Mouse (Mus musculus) thymus, postnatal 36 days (tissue): ENCODE results near the gene Mterf4.
"Not testable (repeated sequence)": the region's sequence is repeated elsewhere in the genome, so short reads cannot be mapped to it uniquely, and the experiment has no call there.

Experiments
- DNase-seq, 2 experiments: peaks; one replicate each; pipeline ENCODE4 v3.0.0; 2022; ENCODE audit warnings: mixed read lengths in 2 of 2

The Mterf4 gene

DNA sequence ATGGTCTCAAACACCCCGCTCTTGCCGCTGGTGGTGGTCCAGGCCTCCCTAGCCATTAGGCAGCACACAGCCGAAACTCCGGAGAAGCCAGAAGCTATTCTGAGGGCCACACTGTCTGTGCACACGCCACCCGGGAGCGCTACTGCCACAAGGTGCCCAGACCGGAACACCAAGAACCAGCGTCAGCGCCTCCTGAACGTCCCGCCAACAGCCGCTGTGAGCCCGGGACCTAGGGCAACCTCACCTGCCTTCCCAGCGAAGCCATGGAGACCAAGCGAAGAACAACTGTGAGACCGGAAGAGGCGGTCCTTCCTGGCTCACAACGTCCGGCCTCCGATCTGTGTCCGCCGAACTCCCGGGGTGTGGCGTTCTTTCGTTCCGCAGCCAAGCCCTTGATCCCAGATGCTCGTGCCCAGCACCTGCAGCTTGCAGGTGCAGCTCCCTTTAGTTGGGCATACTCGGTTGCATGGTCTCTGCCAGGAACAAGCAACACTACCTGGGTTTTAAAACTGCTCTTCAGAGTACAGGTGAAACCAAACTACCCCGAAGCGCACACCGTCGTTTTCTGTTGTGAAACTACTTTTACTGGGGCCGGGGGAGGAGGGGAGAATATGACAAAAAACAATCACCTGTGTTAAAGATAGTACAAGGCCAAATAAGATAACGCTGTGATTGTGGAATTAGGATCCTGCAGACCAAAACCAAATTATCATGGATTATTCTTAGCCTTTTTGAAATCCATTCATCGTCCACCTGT is at the start of gene Mterf4:
Gene Mterf4 (minus strand): TSS at position 335 of the 757 bp plus-strand sequence.
- peak; percentile 77 to 78 for DNase-seq

DNA sequence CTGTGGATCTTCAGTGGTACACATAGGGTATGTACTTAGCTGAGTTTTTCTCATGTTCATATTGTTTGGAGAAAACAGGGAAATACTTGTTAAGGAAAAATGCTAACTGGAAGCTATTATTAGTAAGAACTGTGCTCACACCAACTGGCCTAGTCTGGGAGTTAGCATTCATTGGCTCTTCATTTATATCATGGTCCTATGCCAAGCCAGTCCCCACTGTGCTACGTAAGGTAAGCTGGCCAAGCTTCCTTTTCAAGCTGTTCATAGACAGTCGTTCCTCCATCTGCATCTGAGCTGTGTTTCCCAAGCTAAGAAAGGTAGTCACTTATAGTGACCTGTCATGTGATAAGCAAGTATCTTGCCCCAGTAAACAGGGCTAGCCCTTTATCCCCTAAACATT is 47.0 kb upstream of the Mterf4 start:
- no peak for DNase-seq

DNA sequence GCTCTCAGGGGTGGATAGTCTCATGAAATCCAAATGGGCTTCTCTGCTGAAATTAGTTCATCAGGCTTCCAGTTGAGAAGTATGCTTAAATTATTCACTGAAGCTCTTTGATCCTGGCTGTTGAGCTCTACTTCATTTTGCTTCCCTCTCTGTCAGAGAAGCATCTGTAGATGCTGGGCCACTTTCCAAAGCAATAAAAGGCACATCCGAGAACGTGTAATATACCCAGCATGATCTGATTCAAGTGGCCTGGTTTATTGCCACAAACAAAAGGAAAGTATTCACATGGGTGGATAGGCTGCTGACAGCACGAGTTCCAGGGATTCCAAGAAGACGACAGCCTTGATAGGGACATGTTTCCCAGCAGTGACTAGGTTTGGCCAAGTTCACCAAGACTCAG is 44.0 kb upstream of the Mterf4 start:
- no peak for DNase-seq

DNA sequence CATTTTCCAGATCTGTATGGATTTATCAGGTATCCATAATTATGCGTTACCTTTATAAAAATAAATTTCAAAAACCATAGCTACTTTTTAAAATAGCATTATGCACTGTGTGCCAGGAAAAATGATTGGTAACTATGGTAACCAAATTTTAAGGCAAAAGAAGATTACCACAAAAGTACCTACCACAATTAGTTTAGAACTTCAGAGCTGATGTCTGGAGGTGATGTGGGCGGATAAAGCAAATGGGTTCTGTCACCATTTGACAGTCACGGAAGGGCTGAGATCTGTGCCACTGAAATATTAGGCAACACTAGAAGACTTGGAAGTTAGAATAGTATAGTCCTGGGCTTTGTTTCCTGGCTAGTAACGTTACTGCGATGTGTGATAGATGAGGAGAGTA is 41.5 kb upstream of the Mterf4 start:
- DNase-seq = no peak

DNA sequence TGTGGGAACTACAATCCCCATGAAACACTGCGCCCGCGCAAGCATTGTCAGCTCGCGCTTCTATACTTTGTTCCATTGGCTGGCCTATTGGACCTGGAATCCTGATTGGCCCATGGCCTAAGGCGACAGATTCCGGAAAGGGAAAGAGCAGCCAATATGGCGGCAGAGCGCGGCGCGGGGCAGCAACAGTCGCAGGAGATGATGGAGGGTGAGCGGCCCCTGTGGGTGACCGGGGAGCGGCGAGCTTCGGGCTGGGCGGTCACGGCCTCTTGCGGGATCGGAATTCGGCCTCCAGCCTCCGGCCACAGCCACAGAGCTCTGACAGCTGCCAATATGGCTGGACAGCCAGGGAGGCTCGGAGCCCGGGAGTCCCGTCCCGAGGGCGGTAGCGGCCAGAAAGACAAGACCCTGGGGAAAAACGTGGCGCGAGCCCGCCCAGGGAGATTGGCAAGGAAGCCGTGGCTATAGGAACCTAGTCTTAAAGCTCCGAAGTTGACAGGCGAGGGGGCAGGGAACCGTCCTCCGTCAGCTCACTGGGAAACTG is 37.9 kb upstream of the Mterf4 start:
- DNase-seq = peak; percentile 88 to 92

DNA sequence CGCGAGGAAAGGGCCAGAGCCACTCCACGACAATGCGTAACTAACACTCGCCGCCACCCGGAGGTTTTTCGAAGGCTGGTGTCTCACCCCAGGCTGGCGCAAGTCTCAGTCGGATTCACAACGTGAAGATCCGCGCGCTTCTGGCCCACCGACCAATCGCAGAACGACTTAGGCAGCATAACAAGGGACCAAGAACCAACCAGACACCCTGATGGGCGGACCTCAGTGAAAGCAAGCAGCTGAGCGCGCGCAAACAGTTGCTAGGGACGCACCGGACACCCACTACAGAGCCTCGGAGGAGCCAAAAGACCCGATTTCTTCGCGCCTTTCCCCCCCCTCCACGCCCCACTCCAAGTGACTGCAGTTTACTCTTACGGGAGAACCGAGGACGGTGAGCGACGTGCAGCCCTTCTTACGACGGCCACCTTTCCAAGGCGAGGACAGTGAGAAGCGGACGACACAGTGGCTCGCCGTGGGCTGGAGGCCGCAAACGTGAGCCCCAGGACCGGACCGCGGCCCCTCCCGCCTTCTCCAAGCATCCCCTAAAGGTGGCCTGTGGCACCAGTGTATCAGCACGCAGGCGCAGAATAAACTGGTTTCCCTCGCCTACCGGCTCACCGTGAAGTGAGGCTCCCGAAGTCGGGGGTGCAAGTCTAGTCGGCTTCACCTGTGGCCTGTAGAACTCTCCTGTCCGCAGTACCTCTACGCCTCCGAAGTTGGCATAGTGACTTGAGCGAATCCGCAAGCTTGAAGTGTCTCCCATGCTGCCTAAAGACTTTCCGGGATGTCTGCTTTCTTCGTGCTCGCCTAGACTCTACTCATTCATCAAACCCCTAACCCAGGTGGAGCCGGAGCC is 37.2 kb upstream of the Mterf4 start, which contains the start of the genes Ppp1r7 and Pask:
Gene Ppp1r7 (plus strand): TSS at position 207 of the 856 bp plus-strand sequence.
Gene Pask (minus strand): TSS at position 835 of the 856 bp plus-strand sequence.
- DNase-seq = peak; percentile 87 to 93

DNA sequence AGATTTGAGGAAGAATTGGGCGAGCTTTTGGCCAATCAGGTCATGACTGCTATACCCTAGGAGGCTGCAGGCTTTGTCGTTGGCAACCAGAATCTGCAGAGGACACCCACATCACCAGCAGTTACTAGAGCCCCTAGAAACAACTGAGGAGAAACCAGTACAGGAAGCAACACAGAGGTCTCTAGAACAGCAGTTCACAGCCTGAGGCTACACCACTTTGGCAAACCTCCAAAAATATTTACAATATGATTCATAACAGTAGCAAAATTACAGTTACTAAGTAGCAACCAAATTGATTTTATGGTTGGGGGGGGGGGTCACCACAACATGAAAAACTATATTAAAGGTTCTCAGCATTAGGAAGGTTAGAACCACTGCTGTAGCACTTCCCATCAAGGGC is 28.9 kb upstream of the Mterf4 start:
- no peak for DNase-seq

DNA sequence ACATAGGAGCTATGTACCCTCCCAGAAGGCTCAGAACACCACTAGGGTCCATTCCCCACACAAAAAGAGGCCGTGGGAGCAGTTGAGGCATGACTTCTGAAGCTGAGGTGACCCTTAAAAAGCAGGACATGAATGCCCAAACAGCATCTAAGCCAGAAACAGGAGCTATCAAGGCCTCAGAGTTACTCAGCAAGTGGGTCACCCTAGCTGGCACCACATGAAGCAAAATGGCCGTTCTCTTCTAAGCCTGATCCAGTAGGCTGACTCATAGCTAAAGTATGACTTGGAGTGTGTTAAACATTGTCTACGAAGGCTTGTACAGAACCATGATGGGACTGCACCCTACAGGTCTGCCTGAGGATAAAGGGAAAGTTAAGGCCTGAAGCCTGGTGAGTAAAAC is 20.7 kb upstream of the Mterf4 start:
- DNase-seq = no peak

DNA sequence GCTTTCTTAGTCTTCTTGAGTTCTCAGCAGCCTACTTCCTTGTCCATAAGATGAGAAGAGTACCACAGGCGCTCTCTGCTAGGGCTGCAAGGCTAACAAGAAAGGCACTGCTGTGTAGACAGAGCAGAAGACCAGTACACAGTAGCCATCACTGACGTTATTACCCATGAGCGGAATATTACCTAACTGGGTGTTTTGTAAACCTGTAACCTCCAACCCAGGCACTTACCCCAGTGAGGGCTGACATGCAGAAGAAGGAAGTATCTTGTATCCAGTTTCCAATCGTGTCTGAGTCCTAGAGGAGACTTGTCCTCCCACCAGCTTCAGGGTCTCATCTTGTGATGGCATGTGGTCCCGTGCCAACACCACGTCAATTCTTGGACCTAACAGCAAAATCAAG is 18.3 kb upstream of the Mterf4 start:
- DNase-seq = no peak

DNA sequence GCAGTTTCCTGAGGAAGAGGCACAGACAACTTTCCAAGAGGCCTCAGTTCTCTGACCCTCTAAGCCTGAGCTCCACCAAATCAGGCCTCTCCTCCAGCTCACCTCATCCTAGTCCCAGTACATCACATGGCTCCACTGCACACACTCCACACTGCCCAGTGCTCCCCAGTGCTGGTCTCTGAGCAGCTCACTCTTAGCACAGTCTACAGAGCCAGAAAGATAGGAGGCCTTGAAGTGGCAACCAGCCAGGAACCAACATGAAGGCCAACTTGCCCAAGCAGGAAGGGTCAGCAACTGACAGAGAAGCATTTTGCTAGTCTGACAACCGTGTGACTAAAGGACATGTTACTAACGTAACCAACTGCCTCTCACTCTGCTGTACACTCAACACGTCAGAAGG is 5.1 kb downstream of the Mterf4 start:
- DNase-seq = no peak

DNA sequence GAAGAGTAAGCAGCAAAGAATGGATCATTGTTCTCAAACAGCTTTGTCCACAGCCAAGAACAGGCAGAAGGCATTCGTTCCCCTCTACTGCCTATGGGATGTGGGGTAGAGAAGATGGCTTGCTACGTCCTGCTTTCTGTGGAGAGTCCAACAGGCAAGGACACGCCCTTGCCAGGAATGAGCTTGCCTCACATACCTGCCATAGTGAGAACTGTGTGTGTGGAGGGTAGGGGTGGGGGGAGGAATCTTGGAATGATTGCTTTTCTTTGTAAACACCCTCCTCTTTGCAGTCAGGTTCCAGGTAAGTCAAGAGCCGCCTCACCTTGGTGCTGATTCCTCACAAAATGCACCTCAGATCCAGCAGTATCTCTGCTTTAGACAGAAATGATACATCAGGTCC is 5.9 kb downstream of the Mterf4 start:
- DNase-seq = no peak

DNA sequence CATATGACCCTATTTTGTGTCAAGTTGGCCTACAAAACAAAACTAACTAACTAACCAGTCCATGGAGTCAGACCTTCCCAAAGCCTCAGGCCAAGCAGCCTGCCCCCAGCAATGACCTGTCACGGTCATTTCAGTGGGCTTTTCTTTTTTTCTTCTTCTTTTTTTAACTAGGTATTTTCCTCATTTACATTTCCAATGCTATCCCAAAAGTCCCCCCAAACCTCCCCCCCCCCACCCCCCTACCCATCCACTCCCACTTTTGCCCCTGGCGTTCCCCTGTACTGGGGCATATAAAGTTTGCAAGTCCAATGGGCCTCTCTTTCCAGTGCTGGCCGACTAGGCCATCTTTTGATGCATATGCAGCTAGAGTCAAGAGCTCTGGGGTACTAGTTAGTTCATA is 11.2 kb downstream of the Mterf4 start:
- DNase-seq = not testable (repeated sequence)

DNA sequence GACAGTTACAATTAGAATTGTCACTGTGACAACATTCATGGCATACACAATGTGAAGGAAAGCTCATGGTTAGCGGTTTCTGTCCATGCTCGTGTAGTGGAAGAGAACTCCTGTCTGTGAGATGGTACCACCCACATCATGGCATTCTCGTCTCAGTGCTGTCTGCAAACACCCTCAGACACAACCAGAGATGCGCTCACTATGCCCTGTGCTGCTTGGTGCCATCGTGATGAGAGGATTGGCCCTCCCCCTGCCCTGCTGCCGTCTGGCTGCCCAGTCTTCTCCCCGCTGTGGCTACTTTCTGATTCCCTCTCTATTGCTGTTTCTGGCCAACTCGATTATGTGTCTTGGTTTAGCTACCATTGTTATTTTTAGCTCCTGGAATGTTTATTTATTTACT is 13.7 kb downstream of the Mterf4 start:
- no peak for DNase-seq

DNA sequence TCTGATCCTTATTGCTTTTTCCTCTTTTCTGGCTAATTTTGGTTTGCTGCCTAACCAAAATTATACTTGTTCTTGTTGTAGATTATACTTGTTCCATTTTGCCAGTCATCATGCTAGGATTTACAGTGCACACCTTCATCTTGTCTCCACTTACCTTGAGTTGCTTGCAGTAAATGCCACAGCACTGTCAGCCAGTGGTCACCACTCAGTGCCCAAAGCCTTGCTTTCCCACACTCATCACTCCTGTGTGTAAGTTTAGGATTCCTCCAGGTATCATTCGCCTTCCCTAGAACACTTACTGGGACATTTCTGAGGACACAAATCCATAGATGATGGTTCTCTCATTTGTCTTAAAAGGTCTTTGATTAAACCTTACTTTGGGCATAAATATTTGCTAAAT is 14.1 kb downstream of the Mterf4 start:
- DNase-seq = no peak

DNA sequence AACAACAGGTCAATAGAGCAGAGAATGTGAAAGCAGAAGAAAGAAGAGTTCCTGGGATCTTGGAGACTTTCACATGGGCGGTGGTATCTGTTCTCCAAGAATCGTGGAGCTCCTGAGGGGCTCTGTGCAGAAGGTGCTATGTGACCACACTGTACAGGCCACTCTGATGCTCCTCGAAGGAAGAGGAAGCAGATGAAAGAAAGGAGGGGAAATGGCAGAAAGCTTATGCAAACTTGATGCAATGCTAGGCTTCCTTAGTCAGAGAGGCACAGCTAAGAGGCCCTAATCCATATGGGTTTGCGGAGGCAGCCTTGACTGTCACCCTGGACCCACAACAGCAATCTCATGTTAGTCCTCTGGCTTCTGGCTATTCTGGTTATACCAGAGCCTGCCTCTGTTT is 14.8 kb downstream of the Mterf4 start:
- DNase-seq = no peak

DNA sequence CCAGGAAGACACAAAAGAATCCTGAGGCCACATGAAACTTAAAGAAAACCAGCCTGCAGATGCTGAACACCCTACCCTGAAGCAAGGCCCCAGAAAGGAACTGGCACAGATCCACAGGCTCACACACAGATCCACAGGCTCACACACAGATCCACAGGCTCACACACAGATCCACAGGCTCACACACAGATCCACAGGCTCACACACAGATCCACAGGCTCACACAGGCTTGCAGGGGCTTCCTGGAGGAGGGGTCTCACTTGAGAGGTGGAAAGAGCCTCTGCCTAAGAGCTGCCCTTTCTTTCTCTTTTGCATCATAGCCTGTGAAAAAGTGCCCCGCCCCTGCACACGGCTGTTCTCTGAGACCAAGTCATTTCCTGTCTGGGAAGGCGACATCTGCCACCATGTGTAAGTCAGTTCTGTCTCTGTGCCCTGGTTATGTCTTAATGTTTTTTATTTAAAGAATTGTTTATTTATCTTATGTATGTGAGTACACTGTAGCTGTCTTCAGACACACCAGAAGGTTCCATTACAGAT is 16.0 kb downstream of the Mterf4 start:
- peak in 1 of 2 experiments; percentile 8 for DNase-seq

DNA sequence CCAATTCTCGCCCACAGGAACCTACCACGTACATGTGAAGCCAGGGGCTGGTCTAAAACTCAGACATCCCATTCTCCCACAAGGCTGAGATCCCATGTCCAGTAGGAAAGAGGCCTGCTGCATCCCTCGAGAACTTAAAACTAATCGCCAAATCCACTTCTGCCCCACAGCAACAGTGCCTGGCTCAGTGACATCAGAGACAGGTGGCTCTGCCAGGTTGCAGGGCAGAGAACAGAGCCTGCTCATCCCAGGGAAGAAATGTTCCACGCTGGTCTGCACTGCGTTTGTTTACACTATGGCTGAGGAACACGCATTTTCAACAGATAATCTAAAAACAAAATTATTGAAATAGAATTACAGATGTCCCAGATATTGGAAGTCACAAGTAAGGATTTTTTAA is 28.7 kb downstream of the Mterf4 start:
- DNase-seq = no peak

DNA sequence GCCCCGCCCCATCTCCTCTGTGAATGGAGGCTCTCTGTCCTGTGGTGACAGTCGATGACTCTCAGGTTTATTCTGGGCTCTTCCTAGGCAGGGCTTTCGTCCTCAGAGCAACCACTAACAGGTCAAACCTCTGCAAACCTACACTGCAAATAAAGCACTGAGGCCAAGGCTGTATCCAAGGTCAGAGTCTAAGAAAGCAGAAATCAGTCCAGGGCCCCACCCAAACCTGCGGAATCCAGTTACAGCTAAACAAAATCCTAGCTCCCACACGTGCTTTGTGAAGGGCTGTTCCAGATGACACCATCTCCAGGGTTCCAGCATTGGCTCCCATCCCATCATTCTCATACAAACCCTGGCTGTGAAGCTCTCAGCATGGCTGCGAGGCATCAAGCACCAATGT is 30.2 kb downstream of the Mterf4 start:
- no peak for DNase-seq

DNA sequence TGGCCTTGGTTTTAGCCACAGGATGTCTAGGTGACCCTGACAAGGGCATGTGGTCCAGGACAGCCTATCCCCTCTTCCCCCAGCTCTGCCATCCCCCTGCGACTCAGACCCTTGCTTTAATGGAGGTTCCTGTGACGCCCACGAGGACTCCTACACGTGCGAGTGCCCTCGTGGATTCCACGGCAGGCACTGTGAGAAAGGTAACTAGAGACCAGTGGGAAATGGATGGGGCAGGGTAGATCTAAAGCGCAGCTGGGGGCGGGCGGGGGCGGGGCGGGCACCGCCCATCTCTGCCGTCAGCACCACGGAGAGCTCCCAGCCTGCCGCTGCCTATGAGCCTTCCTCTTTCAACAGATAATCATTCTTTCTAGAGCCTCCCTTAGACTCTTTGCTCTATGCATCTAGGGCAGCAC is 33.3 kb downstream of the Mterf4 start:
- DNase-seq = peak; percentile 42 to 44

DNA sequence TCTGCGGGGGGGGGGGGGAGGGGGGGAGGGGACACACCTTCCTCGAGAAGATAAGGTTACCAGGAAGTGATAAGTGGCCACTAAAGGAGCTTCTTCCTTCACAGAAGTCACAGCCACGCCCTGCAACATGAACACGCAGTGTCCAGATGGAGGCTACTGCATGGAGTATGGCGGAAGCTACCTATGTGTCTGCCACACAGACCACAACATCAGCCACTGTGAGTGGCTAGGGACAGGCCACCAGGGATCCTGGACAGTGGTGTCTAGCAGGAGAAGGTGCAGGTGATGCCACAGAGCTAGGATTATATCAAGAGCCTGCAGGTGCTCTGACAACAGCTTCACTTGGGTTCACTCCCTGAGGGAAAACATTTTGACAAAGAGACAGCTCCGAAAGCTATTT is 34.0 kb downstream of the Mterf4 start:
- no peak for DNase-seq

DNA sequence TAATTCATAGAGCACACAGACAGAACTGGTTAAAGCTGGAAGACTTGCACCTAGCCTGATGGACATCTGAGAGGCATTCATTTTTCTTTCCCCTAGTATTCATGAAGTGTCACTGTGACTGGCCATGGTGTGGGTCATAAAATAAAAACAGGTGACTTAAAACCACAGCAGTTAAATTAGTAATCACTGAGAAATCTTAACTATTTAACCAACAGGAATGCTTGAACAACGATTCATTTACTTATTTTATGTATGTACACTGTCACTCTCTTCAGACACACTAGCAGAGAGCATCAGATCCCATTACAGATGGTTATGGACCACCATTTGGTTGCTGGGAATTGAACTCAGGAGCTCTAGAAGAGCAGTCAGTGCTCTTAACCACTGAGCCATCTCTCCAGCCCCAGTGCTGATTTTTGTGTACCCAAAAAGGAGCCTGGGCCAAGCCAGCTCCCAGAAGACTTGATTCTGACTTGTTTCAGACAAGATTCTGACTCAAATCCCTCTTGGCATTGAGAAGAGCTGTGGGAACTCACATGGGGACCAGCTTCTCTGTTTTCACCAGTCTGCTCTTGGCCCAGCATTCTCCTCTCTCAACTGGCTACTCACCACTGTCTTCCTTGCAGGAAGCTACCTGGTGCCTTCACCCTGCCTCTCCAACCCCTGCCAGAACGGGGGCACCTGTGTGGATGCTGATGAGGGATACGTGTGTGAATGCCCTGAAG is 35.0 kb downstream of the Mterf4 start:
- no peak for DNase-seq

DNA sequence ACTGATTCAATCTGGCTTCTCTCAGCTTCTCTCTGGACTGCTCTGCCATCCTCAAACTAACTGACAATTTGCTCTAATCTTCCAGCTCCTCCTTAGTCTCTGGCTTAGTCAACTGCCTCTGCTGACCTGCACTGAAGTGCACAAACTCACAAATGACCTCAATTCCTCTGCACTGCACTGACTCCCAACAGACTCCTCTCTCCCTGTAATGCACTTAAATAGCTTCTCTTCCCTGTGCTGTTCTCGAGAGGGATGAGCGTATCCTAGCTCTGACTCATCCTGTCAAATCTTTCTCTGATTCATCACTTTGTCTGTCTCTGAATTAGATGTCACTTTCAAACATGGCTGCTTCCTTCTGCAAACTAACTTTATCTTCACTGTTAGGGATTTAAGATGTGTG is 37.5 kb downstream of the Mterf4 start:
- no peak for DNase-seq

DNA sequence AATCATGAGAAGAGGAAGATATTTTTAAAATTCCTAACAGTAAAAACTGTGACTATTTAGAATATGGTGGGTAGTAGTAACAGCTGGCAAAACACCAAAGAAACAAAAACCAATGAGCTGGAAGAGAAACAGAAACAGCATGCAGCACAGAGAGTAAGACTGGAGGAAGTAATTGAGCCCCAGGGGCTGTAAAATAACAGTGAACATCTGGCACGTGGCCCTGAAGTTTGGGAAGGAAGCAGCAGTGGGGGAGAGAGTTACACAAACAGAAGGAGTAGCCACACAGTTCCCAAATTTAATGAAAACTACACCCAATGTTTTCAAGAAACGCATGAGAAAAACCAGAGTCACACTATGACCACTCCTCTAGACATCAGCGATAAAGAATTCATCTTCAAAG is 38.5 kb downstream of the Mterf4 start:
- DNase-seq = no peak
